8 mouse cellular contexts compared by ENCODE assay signal in the genomic region with DNA sequence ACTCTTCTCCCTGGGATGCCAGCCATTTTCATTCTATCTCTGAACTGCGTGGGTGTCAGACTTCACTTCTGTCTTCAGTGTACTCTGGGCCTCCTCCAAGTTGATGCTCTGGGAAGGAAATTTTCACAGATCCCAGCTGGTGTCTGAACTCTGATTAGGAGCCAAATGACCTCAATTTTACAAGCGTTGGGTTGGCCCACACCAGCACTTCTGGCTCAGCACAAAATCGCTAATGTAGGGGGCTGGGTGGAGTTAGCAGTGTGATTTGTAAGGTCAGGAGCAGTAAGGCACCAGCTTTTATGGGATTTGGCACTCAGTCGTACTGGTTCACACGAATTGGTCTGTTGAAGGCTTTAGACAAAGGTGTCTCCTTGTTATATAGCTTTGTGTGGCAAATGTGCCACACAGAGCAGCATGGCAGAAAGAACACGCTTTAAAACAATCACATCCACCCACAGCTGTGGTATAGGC.
A peak's percentile ranks its signal among the peaks of the same experiment; 100 is the strongest.
DNase-seq lines count a peak whose midpoint lies in the region; ATAC-seq and TF ChIP-seq lines count a peak whose summit lies in the region.

No protein-coding gene starts in this region.

- H3K9me3 ChIP-seq in hindbrain, embryonic 15.5 days: no peaks in the 10 kb centered on the region
- no peaks in the 10 kb centered on the region for H3K9me3 ChIP-seq in hindbrain, embryonic 13.5 days
- no peaks in the 10 kb centered on the region for H3K9me3 ChIP-seq in heart, postnatal 0 days (replicated peaks; ENCODE audit: control insufficient read depth, low read length)
- H3K9me3 ChIP-seq in limb, embryonic 13.5 days: no peaks in the 10 kb centered on the region

- no peak for TF ChIP-seq POLR2A in testis, adult 2 months (IDR thresholded peaks at IDR 0.05; ENCODE audit: control insufficient read depth, low read depth, low read length)

- no peaks in the 10 kb centered on the region for H3K27me3 ChIP-seq in hindbrain, embryonic 15.5 days
- no peaks in the 10 kb centered on the region for H3K27me3 ChIP-seq in hindbrain, embryonic 13.5 days
- no peaks in the 10 kb centered on the region for H3K27me3 ChIP-seq in heart, postnatal 0 days (ENCODE audit: control insufficient read depth, insufficient read depth, low read length)
- no peaks in the 10 kb centered on the region for H3K27me3 ChIP-seq in limb, embryonic 13.5 days
- no peaks in the 10 kb centered on the region for H3K27me3 ChIP-seq in testis, adult 2 months (ENCODE audit: control insufficient read depth, insufficient read depth, low read length)

- peak; percentile 56; the same call in 1 of the 2 replicates for ATAC-seq in hindbrain, embryonic 15.5 days (ENCODE audit: low FRiP score, low read depth)
- no peak for ATAC-seq in hindbrain, embryonic 13.5 days (ENCODE audit: low FRiP score)
- ATAC-seq in heart, postnatal 0 days (ENCODE audit: insufficient read depth, low read depth): peak; percentile 33; the same call in 1 of the 2 replicates
- peak; percentile 88 for ATAC-seq in limb, embryonic 13.5 days (ENCODE audit: low FRiP score, low read depth)

- DNase-seq in cerebellum, postnatal 14 days: peak; percentile 21 to 50
- DNase-seq in heart, postnatal 0 days (ENCODE audit: low spot score): peak; percentile 25
- no peak for DNase-seq in c-Kit-positive CD71-positive TER-119-positive erythroid progenitor cells, embryonic 14.5 days (ENCODE audit: low spot score)
- no peak for DNase-seq in right cerebral cortex, postnatal 25 days

- 48% methylated on average over 6 of the region's 6 CpGs for WGBS in hindbrain, embryonic 15.5 days
- WGBS in hindbrain, embryonic 13.5 days: 54% methylated on average over 6 of the region's 6 CpGs
- 40% methylated on average over 6 of the region's 6 CpGs for WGBS in heart, postnatal 0 days
- 23% methylated on average over 6 of the region's 6 CpGs for WGBS in limb, embryonic 13.5 days

- no peak overlapping the region for H3K9ac ChIP-seq in hindbrain, embryonic 15.5 days
- no peak overlapping the region for H3K9ac ChIP-seq in hindbrain, embryonic 13.5 days
- no peak overlapping the region for H3K9ac ChIP-seq in heart, postnatal 0 days (replicated peaks; ENCODE audit: low read depth, low read length)
- H3K9ac ChIP-seq in limb, embryonic 13.5 days: no peak overlapping the region

- H3K4me2 ChIP-seq in hindbrain, embryonic 15.5 days: no peak overlapping the region
- no peak overlapping the region for H3K4me2 ChIP-seq in hindbrain, embryonic 13.5 days
- no peak overlapping the region for H3K4me2 ChIP-seq in heart, postnatal 0 days (ENCODE audit: low read depth, low read length)
- no peak overlapping the region for H3K4me2 ChIP-seq in limb, embryonic 13.5 days (replicated peaks)

- no peak overlapping the region for H3K27ac ChIP-seq in hindbrain, embryonic 15.5 days (replicated peaks)
- no peak overlapping the region for H3K27ac ChIP-seq in hindbrain, embryonic 13.5 days
- no peak overlapping the region for H3K27ac ChIP-seq in heart, postnatal 0 days (ENCODE audit: low read depth)
- H3K27ac ChIP-seq in limb, embryonic 13.5 days: no peak overlapping the region
- H3K27ac ChIP-seq in testis, adult 2 months (ENCODE audit: control insufficient read depth, insufficient read depth, low read depth, low read length): peak overlapping the region; percentile 54

- H3K4me1 ChIP-seq in hindbrain, embryonic 15.5 days (replicated peaks): no peaks in the 10 kb centered on the region
- 0 out of 2 replicates have a peak, but pooled peaks cover 4% of the 10 kb centered on the region for H3K4me1 ChIP-seq in hindbrain, embryonic 13.5 days (replicated peaks)
- H3K4me1 ChIP-seq in heart, postnatal 0 days (ENCODE audit: control insufficient read depth, insufficient read depth): no peaks in the 10 kb centered on the region
- H3K4me1 ChIP-seq in limb, embryonic 13.5 days: peaks cover 15% of the 10 kb centered on the region
- H3K4me1 ChIP-seq in testis, adult 2 months (ENCODE audit: control insufficient read depth, insufficient read depth, low read length): no peaks in the 10 kb centered on the region; the same call in 1 of the 2 replicates

- no peaks in the 10 kb centered on the region for H3K36me3 ChIP-seq in hindbrain, embryonic 15.5 days
- H3K36me3 ChIP-seq in hindbrain, embryonic 13.5 days: no peaks in the 10 kb centered on the region
- H3K36me3 ChIP-seq in heart, postnatal 0 days (replicated peaks; ENCODE audit: control insufficient read depth, insufficient read depth, low read length): no peaks in the 10 kb centered on the region
- no peaks in the 10 kb centered on the region for H3K36me3 ChIP-seq in limb, embryonic 13.5 days
- H3K36me3 ChIP-seq in testis, adult 2 months (ENCODE audit: control insufficient read depth, insufficient read depth, low read length): no peaks in the 10 kb centered on the region

- H3K4me3 ChIP-seq in hindbrain, embryonic 15.5 days: no peak overlapping the region
- no peak overlapping the region for H3K4me3 ChIP-seq in hindbrain, embryonic 13.5 days
- H3K4me3 ChIP-seq in heart, postnatal 0 days (ENCODE audit: low read depth, low read length): no peak overlapping the region
- no peak overlapping the region for H3K4me3 ChIP-seq in limb, embryonic 13.5 days
- H3K4me3 ChIP-seq in testis, adult 2 months (ENCODE audit: control insufficient read depth, low read depth, low read length): no peak overlapping the region

- no peak for TF ChIP-seq EP300 in heart, postnatal 0 days (IDR thresholded peaks at IDR 0.05; ENCODE audit: low read depth)

- TF ChIP-seq CTCF in heart, postnatal 0 days (IDR thresholded peaks at IDR 0.05; ENCODE audit: low read depth): no peak
- no peak for TF ChIP-seq CTCF in testis, adult 2 months (IDR thresholded peaks at IDR 0.05; ENCODE audit: control insufficient read depth, insufficient read depth, insufficient replicate concordance, low read depth, low read length)

Comparison
In these comparisons a context has a peak if more than half of its experiments do, and no peak if none do; other contexts are left out.
1. DNase-seq: peak in cerebellum, postnatal 14 days (2 of 2) and heart, postnatal 0 days (single experiment); none in c-Kit-positive CD71-positive TER-119-positive erythroid progenitor cells, embryonic 14.5 days (single experiment) and right cerebral cortex, postnatal 25 days (single experiment).